Mouse (Mus musculus) olfactory bulb, adult 2 months (tissue): ENCODE data around the gene Daam1. TPM values are rescaled to one million over a fixed set of nuclear protein-coding genes. Genes with fewer than 3 reads are reported as not detected.
"Not testable (repeated sequence)": the region's sequence is repeated elsewhere in the genome, so short reads cannot be mapped to it uniquely, and the experiment has no call there.

Experiments used
- H3K27ac ChIP-seq: fragments of 200-500 bp; 2 replicates; pipeline ENCODE4 v1.5.1; 2012; ENCODE audit warnings: low read depth, low read length; ENCODE audit not compliant: insufficient read depth
- H3K4me1 ChIP-seq: fragments of 200-500 bp; 2 replicates; pipeline ENCODE4 v1.6.1; 2012; ENCODE audit warnings: low read length; ENCODE audit not compliant: control insufficient read depth, insufficient read depth
- H3K4me3 ChIP-seq: fragments of 200-500 bp; 2 replicates; pipeline ENCODE4 v1.5.1; 2012; ENCODE audit warnings: mild to moderate bottlenecking, low read depth, low read length, moderate library complexity; ENCODE audit not compliant: insufficient read depth
- CTCF ChIP-seq: fragments of 200-500 bp; IDR thresholded peaks from 2 replicates; pipeline ENCODE4 v1.5.1; 2012; ENCODE audit warnings: low read depth, mild to moderate bottlenecking, low read length, moderate library complexity; ENCODE audit not compliant: insufficient read depth
- POLR2A ChIP-seq: fragments of 200-500 bp; IDR thresholded peaks from 2 replicates; pipeline ENCODE4 v1.6.1; 2012; ENCODE audit warnings: mild to moderate bottlenecking, low read depth, low read length, moderate library complexity; ENCODE audit not compliant: insufficient read depth
- WGBS: fragments of 180-500 bp; shearing (Covaris S2); methylation state at CpG from one replicate; pipeline ENCODE4 v1.1.7; 2018; 5-methylcytosine and 5-hydroxymethylcytosine counted together
- polyA plus RNA-seq: library from polyadenylated mRNA; stranded (reverse); fragments of >200 nt; gene quantifications from 2 replicates; pipeline ENCODE4 v1.2.4, GENCODE M21; 2012; ENCODE audit warnings: low replicate concordance; ENCODE audit not compliant: missing spikeins, insufficient read depth, insufficient read length

The Daam1 gene
- polyA plus RNA-seq, 1 experiment: not detected

- H3K27ac ChIP-seq: no peak overlapping the region
- WGBS: 45% methylated on average over 6 of the region's 6 CpGs
- TF ChIP-seq POLR2A (no peak), CTCF (no peak)
- H3K4me1 ChIP-seq: peaks cover 16% of the 10 kb centered on the region
- no peak overlapping the region for H3K4me3 ChIP-seq
These were observed 9.7 kb downstream of the Daam1 start for GRCm38 (mm10) chr12:71840430-71841186.

GRCm38 (mm10) chr12:71842006-71842405, 11.1 kb downstream of the Daam1 start:
- Histone ChIP-seq H3K27ac (no peak overlapping the region), H3K4me3 (no peak overlapping the region), H3K4me1 (peaks cover 16% of the 10 kb centered on the region)
- WGBS: 43% methylated on average over 3 of the region's 3 CpGs
- TF ChIP-seq CTCF (no peak), POLR2A (no peak)

GRCm38 (mm10) chr12:71842588-71842987, 11.7 kb downstream of the Daam1 start:
- H3K27ac ChIP-seq: no peak overlapping the region
- no peak overlapping the region for H3K4me3 ChIP-seq
- peaks cover 13% of the 10 kb centered on the region for H3K4me1 ChIP-seq
- 62% methylated on average over 2 of the region's 2 CpGs for WGBS
- no peak for TF ChIP-seq CTCF
- TF ChIP-seq POLR2A: no peak

GRCm38 (mm10) chr12:71845486-71845885, 14.6 kb downstream of the Daam1 start:
- WGBS: 52% methylated on average over 5 of the region's 5 CpGs
- Histone ChIP-seq H3K27ac (no peak overlapping the region), H3K4me3 (no peak overlapping the region), H3K4me1 (peaks cover 7% of the 10 kb centered on the region; the same call in 1 of the 2 replicates)
- no peak for TF ChIP-seq POLR2A
- no peak for TF ChIP-seq CTCF

GRCm38 (mm10) chr12:71846416-71846815, 15.5 kb downstream of the Daam1 start:
- H3K4me1 ChIP-seq, H3K27ac ChIP-seq, H3K4me3 ChIP-seq: not testable (repeated sequence)
- WGBS: 96% methylated on average over 4 of the region's 4 CpGs

- not testable (repeated sequence) for H3K4me1 ChIP-seq, H3K4me3 ChIP-seq, H3K27ac ChIP-seq
- WGBS: 93% methylated on average over 6 of the region's 6 CpGs
These were observed 16.1 kb downstream of the Daam1 start for GRCm38 (mm10) chr12:71847024-71847423.

- Histone ChIP-seq H3K27ac (no peak overlapping the region), H3K4me1 (peaks cover 3% of the 10 kb centered on the region; the same call in 1 of the 2 replicates), H3K4me3 (no peak overlapping the region)
- WGBS: 80% methylated on average over 5 of the region's 5 CpGs
- TF ChIP-seq POLR2A (no peak), CTCF (no peak)
These were observed 16.7 kb downstream of the Daam1 start for GRCm38 (mm10) chr12:71847617-71848016.

- peaks cover 3% of the 10 kb centered on the region; the same call in 1 of the 2 replicates for H3K4me1 ChIP-seq
- H3K27ac ChIP-seq: no peak overlapping the region
- H3K4me3 ChIP-seq: no peak overlapping the region
- 79% methylated on average over 5 of the region's 5 CpGs for WGBS
- TF ChIP-seq POLR2A: no peak
- no peak for TF ChIP-seq CTCF
These were observed 17.3 kb downstream of the Daam1 start for GRCm38 (mm10) chr12:71848037-71848776.

GRCm38 (mm10) chr12:71849051-71849450, 18.2 kb downstream of the Daam1 start:
- no peak overlapping the region for H3K27ac ChIP-seq

More at GRCm38 (mm10) chr12:71849051-71849450, 18.2 kb downstream of the Daam1 start:
- no peak overlapping the region for H3K4me3 ChIP-seq
- peaks cover 3% of the 10 kb centered on the region; the same call in 1 of the 2 replicates for H3K4me1 ChIP-seq
- WGBS: 88% methylated on average over 7 of the region's 7 CpGs
- TF ChIP-seq CTCF (no peak), POLR2A (no peak)
